Mouse (Mus musculus): ENCODE data around the gene Gli3. TPM values are rescaled to one million over a fixed set of nuclear protein-coding genes. Genes with fewer than 3 reads are reported as not detected.

Gene Gli3
- total RNA-seq, 2 experiments from 2014 or later = not detected

- ATAC-seq (ENCODE audit: poor library complexity, severe bottlenecking) = no peak
These were observed 25.0 kb downstream of the Gli3 start for GRCm38 (mm10) chr13:15488065-15488464.

GRCm38 (mm10) chr13:15495820-15496219 lies 32.8 kb downstream of the Gli3 start:
- ATAC-seq (ENCODE audit: poor library complexity, severe bottlenecking) = no peak

- no peak for ATAC-seq (ENCODE audit: poor library complexity, severe bottlenecking)
These were observed 35.3 kb downstream of the Gli3 start for GRCm38 (mm10) chr13:15498338-15498737.

- no peak for ATAC-seq (ENCODE audit: poor library complexity, severe bottlenecking)
These were observed 47.9 kb downstream of the Gli3 start for GRCm38 (mm10) chr13:15510925-15511324.

GRCm38 (mm10) chr13:15513114-15513513 lies 50.1 kb downstream of the Gli3 start:
- ATAC-seq (ENCODE audit: poor library complexity, severe bottlenecking) = no peak

GRCm38 (mm10) chr13:15514082-15514481 lies 51.0 kb downstream of the Gli3 start:
- no peak for ATAC-seq (ENCODE audit: poor library complexity, severe bottlenecking)

- ATAC-seq (ENCODE audit: poor library complexity, severe bottlenecking) = no peak
These were observed 54.2 kb downstream of the Gli3 start for GRCm38 (mm10) chr13:15517048-15517760.

GRCm38 (mm10) chr13:15520353-15520752 lies 57.3 kb downstream of the Gli3 start:
- ATAC-seq (ENCODE audit: poor library complexity, severe bottlenecking) = no peak

GRCm38 (mm10) chr13:15522153-15522552 lies 59.1 kb downstream of the Gli3 start:
- no peak for ATAC-seq (ENCODE audit: poor library complexity, severe bottlenecking)

- no peak for ATAC-seq (ENCODE audit: poor library complexity, severe bottlenecking)
These were observed 61.2 kb downstream of the Gli3 start for GRCm38 (mm10) chr13:15524208-15524607.

- no peak for ATAC-seq (ENCODE audit: poor library complexity, severe bottlenecking)
These were observed 63.7 kb downstream of the Gli3 start for GRCm38 (mm10) chr13:15526691-15527090.

- ATAC-seq (ENCODE audit: poor library complexity, severe bottlenecking) = no peak
These were observed 68.5 kb downstream of the Gli3 start for GRCm38 (mm10) chr13:15531568-15531967.

GRCm38 (mm10) chr13:15537206-15537605 lies 74.2 kb downstream of the Gli3 start:
- ATAC-seq (ENCODE audit: poor library complexity, severe bottlenecking) = no peak

GRCm38 (mm10) chr13:15537611-15538010 lies 74.6 kb downstream of the Gli3 start:
- no peak for ATAC-seq (ENCODE audit: poor library complexity, severe bottlenecking)

GRCm38 (mm10) chr13:15538389-15538788 lies 75.4 kb downstream of the Gli3 start:
- ATAC-seq (ENCODE audit: poor library complexity, severe bottlenecking) = no peak

GRCm38 (mm10) chr13:15542053-15542452 lies 79.0 kb downstream of the Gli3 start:
- ATAC-seq (ENCODE audit: poor library complexity, severe bottlenecking) = no peak

- no peak for ATAC-seq (ENCODE audit: poor library complexity, severe bottlenecking)
These were observed 80.3 kb downstream of the Gli3 start for GRCm38 (mm10) chr13:15543169-15543887.

GRCm38 (mm10) chr13:15543888-15544640 lies 81.0 kb downstream of the Gli3 start:
- ATAC-seq (ENCODE audit: poor library complexity, severe bottlenecking) = no peak

- no peak for ATAC-seq (ENCODE audit: poor library complexity, severe bottlenecking)
These were observed 82.4 kb downstream of the Gli3 start for GRCm38 (mm10) chr13:15545346-15545896.

- no peak for ATAC-seq (ENCODE audit: poor library complexity, severe bottlenecking)
These were observed 83.2 kb downstream of the Gli3 start for GRCm38 (mm10) chr13:15546258-15546657.

GRCm38 (mm10) chr13:15549466-15549865 lies 86.4 kb downstream of the Gli3 start:
- no peak for ATAC-seq (ENCODE audit: poor library complexity, severe bottlenecking)
